Mouse (Mus musculus) erythroblast, embryonic 14.5 days (primary cell): ENCODE measurements around the gene Lamtor3.

Source experiments
- GATA1 ChIP-seq: IDR thresholded peaks from 2 replicates; pipeline ENCODE4 v1.6.1; 2012; ENCODE audit warnings: low read length, inconsistent platforms, mixed read lengths
- TAL1 ChIP-seq: IDR thresholded peaks from 3 replicates; pipeline ENCODE4 v1.6.1; 2012; ENCODE audit warnings: low read length, inconsistent platforms, mixed read lengths

- TF ChIP-seq GATA1, result no peak
- TF ChIP-seq TAL1, result no peak
Observed at GRCm38 (mm10) chr3:137942098-137942622, 23.9 kb downstream of the Lamtor3 start.
